Mouse (Mus musculus): Measurements from ENCODE around the gene Trpv2.

DNA sequence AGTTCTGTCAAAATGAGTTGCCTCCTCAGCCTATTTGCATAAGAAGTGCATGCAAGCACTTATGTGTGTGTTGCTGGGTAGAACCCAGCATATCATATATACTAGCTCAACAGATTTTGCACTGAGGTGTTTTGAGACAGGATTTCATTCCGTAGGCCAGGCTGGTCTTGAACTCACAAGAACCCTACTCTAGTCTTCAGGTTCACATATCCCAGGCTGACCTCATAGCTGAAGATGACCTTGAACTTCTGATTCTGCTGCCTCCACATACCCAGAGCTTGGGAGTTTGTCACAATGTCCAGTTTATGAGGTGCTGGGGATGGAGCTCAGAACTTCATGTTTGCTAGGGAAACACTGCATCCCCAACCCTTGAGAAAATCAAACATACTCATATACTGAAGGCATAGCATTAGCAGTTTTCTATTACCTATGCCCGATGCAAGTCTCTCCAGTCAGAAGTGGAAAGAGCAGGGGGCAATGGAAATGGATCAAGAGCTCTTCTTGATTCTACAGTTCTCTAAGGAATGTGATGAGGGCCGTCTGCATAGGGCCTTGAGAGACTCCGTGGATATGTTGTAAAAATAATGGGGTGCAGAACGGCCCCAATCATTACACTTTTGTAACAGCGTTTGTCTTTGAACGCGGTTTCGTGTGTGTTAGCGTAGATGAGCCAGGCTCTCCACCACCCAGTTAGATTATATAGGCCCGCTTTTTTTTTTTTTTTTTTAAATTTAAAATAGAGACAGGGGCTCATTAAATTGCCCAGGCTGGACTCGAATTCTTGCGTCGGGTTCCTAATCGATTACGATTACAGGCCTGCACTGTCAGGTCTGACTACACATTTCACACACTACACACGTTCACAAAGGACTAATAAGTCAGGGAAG is 27.7 kb downstream of the Trpv2 start:
- no peak for TF ChIP-seq CTCF (IDR thresholded peaks at IDR 0.05; ENCODE audit: extremely low read depth, insufficient read length, insufficient replicate concordance, low read depth, low read length)
- TF ChIP-seq POLR2A (IDR thresholded peaks at IDR 0.05; ENCODE audit: low read depth, low read length), result no peak

Measured in small intestine, adult 2 months (tissue).